Mouse (Mus musculus): ENCODE measurements around the gene Hao1. TPM values are rescaled to one million over a fixed set of nuclear protein-coding genes. Genes with fewer than 3 reads are reported as not detected.

Gene Hao1
- 0.25 and 0.38 TPM in 2 replicates for polyA plus RNA-seq (2015; fragmentation: Nextera tagmentation; extraction: Ambion mirVana)

- TF ChIP-seq CTCF (IDR thresholded peaks at IDR 0.05; ENCODE audit: low read depth) (peak; percentile 55), EP300 (optimal IDR thresholded peaks at IDR 0.05) (no peak)
- DNase-seq (ENCODE audit: low spot score), result no peak
- WGBS, result 61% methylated on average over 8 of the region's 8 CpGs
Observed at GRCm38 (mm10) chr2:134554221-134554727, at the start of gene Hao1. Gene Hao1, minus strand, starts transcription at chr2:134554368.

DNA sequence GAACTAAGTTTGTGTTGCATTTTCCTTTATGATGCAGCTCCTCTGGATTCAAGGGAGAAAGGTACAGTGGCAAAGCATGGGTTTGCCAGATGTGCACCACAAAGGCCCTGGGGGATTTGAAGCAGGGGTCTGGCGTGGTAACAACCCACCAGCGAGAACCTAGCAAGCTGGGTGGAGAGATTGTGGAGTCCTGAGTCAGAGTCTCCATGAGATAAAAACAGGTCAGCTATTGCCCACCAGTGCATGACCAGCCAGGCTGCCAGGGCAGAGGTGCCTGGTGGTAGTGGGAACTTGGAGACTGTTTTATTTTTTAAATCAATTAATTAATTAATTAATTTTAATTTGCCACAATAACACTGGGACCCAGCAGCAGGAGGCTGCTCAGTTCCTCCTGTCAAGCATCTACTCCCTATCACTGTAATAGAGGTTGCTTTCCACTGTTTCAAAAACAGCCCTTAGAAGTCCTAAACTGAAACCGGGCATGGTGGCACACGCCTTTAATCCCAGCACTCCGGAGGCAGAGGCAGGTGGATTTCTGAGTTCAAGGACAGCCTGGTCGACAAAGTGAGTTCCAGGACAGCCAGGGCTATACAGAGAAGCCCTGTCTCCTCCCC lies 37.0 kb upstream of the Hao1 start:
- TF ChIP-seq EP300 (optimal IDR thresholded peaks at IDR 0.05) (no peak), CTCF (IDR thresholded peaks at IDR 0.05; ENCODE audit: low read depth) (no peak)
- Histone ChIP-seq H3K4me2 (replicated peaks; ENCODE audit: low read depth) (no peak overlapping the region), H3K36me3 (ENCODE audit: control insufficient read depth, insufficient read depth, low read length) (no peaks in the 10 kb centered on the region), H3K4me3 (ENCODE audit: low read depth, low read length) (no peak overlapping the region), H3K9me3 (ENCODE audit: control insufficient read depth, low read length) (no peaks in the 10 kb centered on the region), H3K4me1 (replicated peaks; ENCODE audit: control insufficient read depth, insufficient read depth) (no peaks in the 10 kb centered on the region), H3K27me3 (ENCODE audit: control insufficient read depth, insufficient read depth, low read length) (no peaks in the 10 kb centered on the region), H3K9ac (ENCODE audit: low read length) (no peak overlapping the region), H3K27ac (replicated peaks) (no peak overlapping the region)
- ATAC-seq (ENCODE audit: low FRiP score, low TSS enrichment) (no peak), DNase-seq (ENCODE audit: low spot score) (no peak)
- WGBS, result 96% methylated on average over 6 of the region's 6 CpGs

More at GRCm38 (mm10) chr2:134554221-134554727, at the start of gene Hao1:
- H3K4me3 ChIP-seq (ENCODE audit: low read depth, low read length), result no peak within 1 kb of the TSS
- no peaks in the 10 kb centered on the region for H3K27me3 ChIP-seq (ENCODE audit: control insufficient read depth, insufficient read depth, low read length)
- no peaks in the 10 kb centered on the region for H3K36me3 ChIP-seq (ENCODE audit: control insufficient read depth, insufficient read depth, low read length)
- no peak within 1 kb of the TSS for H3K27ac ChIP-seq (replicated peaks)
- H3K4me1 ChIP-seq (replicated peaks; ENCODE audit: control insufficient read depth, insufficient read depth), result no peaks in the 10 kb centered on the region
- peak; percentile 69; the same call in 1 of the 2 replicates for ATAC-seq (ENCODE audit: low FRiP score, low TSS enrichment)
- no peak within 1 kb of the TSS for H3K4me2 ChIP-seq (replicated peaks; ENCODE audit: low read depth)
- no peak within 1 kb of the TSS for H3K9ac ChIP-seq (ENCODE audit: low read length)
- H3K9me3 ChIP-seq (ENCODE audit: control insufficient read depth, low read length), result no peaks in the 10 kb centered on the region

- Histone ChIP-seq H3K4me3 (ENCODE audit: low read depth, low read length) (no peak overlapping the region), H3K27me3 (ENCODE audit: control insufficient read depth, insufficient read depth, low read length) (no peaks in the 10 kb centered on the region), H3K9me3 (ENCODE audit: control insufficient read depth, low read length) (no peaks in the 10 kb centered on the region), H3K9ac (ENCODE audit: low read length) (no peak overlapping the region), H3K4me2 (replicated peaks; ENCODE audit: low read depth) (no peak overlapping the region), H3K27ac (replicated peaks) (no peak overlapping the region), H3K4me1 (replicated peaks; ENCODE audit: control insufficient read depth, insufficient read depth) (no peaks in the 10 kb centered on the region), H3K36me3 (ENCODE audit: control insufficient read depth, insufficient read depth, low read length) (no peaks in the 10 kb centered on the region)
- no peak for DNase-seq (ENCODE audit: low spot score)
- WGBS, result 72% methylated on average over 4 of the region's 4 CpGs
- no peak for ATAC-seq (ENCODE audit: low FRiP score, low TSS enrichment)
- TF ChIP-seq CTCF (IDR thresholded peaks at IDR 0.05; ENCODE audit: low read depth), result no peak
- TF ChIP-seq EP300 (optimal IDR thresholded peaks at IDR 0.05), result no peak
Observed at GRCm38 (mm10) chr2:134585243-134585642, 31.1 kb upstream of the Hao1 start.

DNA sequence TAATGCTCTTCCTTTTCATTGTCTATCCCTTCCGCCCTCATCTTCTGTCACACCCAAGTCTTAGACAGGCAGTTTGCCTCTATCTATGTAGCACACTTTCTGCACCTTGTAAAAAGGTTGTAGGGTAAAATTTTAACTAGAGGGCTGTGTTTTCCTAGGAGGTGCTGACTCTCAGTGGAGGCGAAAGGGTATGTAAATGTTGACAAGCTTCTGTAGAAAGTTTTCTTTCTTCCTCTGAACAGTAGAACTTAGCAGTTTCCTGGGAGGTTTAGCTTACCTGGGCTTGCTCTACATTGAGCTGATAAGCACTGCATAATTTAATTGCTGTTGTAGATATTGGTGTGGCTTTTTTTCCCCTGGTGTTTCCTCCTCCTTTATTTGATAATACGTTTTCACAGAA lies 5.3 kb upstream of the Hao1 start:
- H3K4me3 ChIP-seq (ENCODE audit: low read depth, low read length), result no peak overlapping the region
- WGBS, result 57% methylated on average over 3 of the region's 3 CpGs
- no peak overlapping the region for H3K4me2 ChIP-seq (replicated peaks; ENCODE audit: low read depth)
- no peaks in the 10 kb centered on the region for H3K9me3 ChIP-seq (ENCODE audit: control insufficient read depth, low read length)
- H3K9ac ChIP-seq (ENCODE audit: low read length), result no peak overlapping the region
- no peaks in the 10 kb centered on the region for H3K4me1 ChIP-seq (replicated peaks; ENCODE audit: control insufficient read depth, insufficient read depth)
- H3K36me3 ChIP-seq (ENCODE audit: control insufficient read depth, insufficient read depth, low read length), result no peaks in the 10 kb centered on the region
- DNase-seq (ENCODE audit: low spot score) (peak; percentile 23), ATAC-seq (ENCODE audit: low FRiP score, low TSS enrichment) (peak; percentile 96)
- TF ChIP-seq CTCF (IDR thresholded peaks at IDR 0.05; ENCODE audit: low read depth) (no peak), EP300 (optimal IDR thresholded peaks at IDR 0.05) (no peak)
- no peaks in the 10 kb centered on the region for H3K27me3 ChIP-seq (ENCODE audit: control insufficient read depth, insufficient read depth, low read length)
- no peak overlapping the region; the same call in 1 of the 2 replicates for H3K27ac ChIP-seq (replicated peaks)

DNA sequence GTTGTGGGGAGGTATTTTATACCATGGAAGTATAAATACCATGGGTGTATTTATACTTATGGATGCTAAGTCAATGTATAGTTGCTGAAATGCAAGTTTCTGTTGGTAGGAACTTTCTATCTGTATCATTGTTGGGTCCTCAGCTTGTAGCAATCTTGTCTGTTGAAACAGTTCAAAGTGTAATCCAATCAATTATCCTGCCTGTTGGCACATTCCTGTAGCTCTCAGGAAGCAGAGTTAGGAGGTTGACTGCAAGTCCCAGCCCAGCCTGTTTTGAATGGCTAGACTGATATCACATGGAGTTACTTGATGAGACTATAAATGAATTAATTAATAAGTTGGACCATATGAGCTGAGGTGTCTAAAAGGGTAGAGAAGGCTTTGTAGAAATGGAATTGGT lies 1.8 kb downstream of the Hao1 start:
- ATAC-seq (ENCODE audit: low FRiP score, low TSS enrichment), result no peak
- no peaks in the 10 kb centered on the region for H3K4me1 ChIP-seq (replicated peaks; ENCODE audit: control insufficient read depth, insufficient read depth)
- H3K4me2 ChIP-seq (replicated peaks; ENCODE audit: low read depth), result no peak overlapping the region
- H3K4me3 ChIP-seq (ENCODE audit: low read depth, low read length), result no peak overlapping the region
- no peak for DNase-seq (ENCODE audit: low spot score)
- no peaks in the 10 kb centered on the region for H3K9me3 ChIP-seq (ENCODE audit: control insufficient read depth, low read length)
- no peaks in the 10 kb centered on the region for H3K27me3 ChIP-seq (ENCODE audit: control insufficient read depth, insufficient read depth, low read length)
- H3K36me3 ChIP-seq (ENCODE audit: control insufficient read depth, insufficient read depth, low read length), result no peaks in the 10 kb centered on the region
- H3K9ac ChIP-seq (ENCODE audit: low read length), result no peak overlapping the region
- TF ChIP-seq EP300 (optimal IDR thresholded peaks at IDR 0.05) (no peak), CTCF (IDR thresholded peaks at IDR 0.05; ENCODE audit: low read depth) (no peak)
- H3K27ac ChIP-seq (replicated peaks), result no peak overlapping the region

DNA sequence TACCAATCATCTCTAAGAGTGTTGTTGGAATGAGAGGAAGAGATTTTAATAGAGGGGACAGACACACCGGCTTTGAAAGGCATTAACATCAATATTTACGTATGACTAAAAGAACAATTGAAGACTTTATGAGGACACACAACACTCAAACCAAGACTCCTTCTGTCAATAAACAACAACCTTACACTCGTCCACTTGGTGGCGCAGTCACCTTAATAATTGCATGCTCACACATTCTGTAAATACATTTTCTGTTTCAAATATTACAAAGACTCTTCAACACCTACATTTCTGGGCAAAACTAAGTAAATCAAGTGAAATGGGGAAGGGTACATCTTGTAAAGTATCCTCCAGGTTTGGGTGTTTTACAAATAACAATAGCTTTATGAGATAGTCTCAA lies 4.4 kb downstream of the Hao1 start:
- 15% methylated on average over 4 of the region's 4 CpGs for WGBS
- Histone ChIP-seq H3K4me3 (ENCODE audit: low read depth, low read length) (no peak overlapping the region), H3K27ac (replicated peaks) (no peak overlapping the region), H3K9ac (ENCODE audit: low read length) (no peak overlapping the region), H3K9me3 (ENCODE audit: control insufficient read depth, low read length) (no peaks in the 10 kb centered on the region), H3K4me1 (replicated peaks; ENCODE audit: control insufficient read depth, insufficient read depth) (no peaks in the 10 kb centered on the region), H3K36me3 (ENCODE audit: control insufficient read depth, insufficient read depth, low read length) (no peaks in the 10 kb centered on the region), H3K27me3 (ENCODE audit: control insufficient read depth, insufficient read depth, low read length) (no peaks in the 10 kb centered on the region), H3K4me2 (replicated peaks; ENCODE audit: low read depth) (no peak overlapping the region)
- peak; percentile 73 for DNase-seq (ENCODE audit: low spot score)
- no peak for ATAC-seq (ENCODE audit: low FRiP score, low TSS enrichment)
- no peak for TF ChIP-seq EP300 (optimal IDR thresholded peaks at IDR 0.05)
- peak; percentile 87 for TF ChIP-seq CTCF (IDR thresholded peaks at IDR 0.05; ENCODE audit: low read depth)
